Mouse (Mus musculus) liver, adult 2 months (tissue): Measurements from ENCODE around the gene Spint2. TPM values are rescaled to one million over a fixed set of nuclear protein-coding genes. Genes with fewer than 3 reads are reported as not detected.
A peak's percentile ranks its signal among the peaks of the same experiment; 100 is the strongest.

Source experiments
- DNase-seq: peaks from one replicate; pipeline ENCODE4 v3.0.0-alpha.2; 2011; ENCODE audit warnings: low read depth, low spot score; ENCODE audit errors: extremely low read depth
- H3K27ac ChIP-seq: fragments of 200-500 bp; replicated peaks from 2 replicates; pipeline ENCODE4 v1.5.1; 2012; ENCODE audit warnings: low read depth, mild to moderate bottlenecking, control low read depth, inconsistent platforms, low read length; ENCODE audit not compliant: insufficient read depth
- H3K27me3 ChIP-seq: fragments of 200-500 bp; 2 replicates; pipeline ENCODE4 v1.6.1; 2012; ENCODE audit warnings: mild to moderate bottlenecking, moderate library complexity, low read length, inconsistent platforms; ENCODE audit not compliant: control insufficient read depth, insufficient read depth
- H3K36me3 ChIP-seq: fragments of 200-500 bp; 2 replicates; pipeline ENCODE4 v1.6.1; 2012; ENCODE audit warnings: low read length, inconsistent platforms; ENCODE audit not compliant: control insufficient read depth, insufficient read depth
- H3K4me1 ChIP-seq: fragments of 200-500 bp; 2 replicates; pipeline ENCODE4 v1.6.1; 2011; ENCODE audit warnings: low read length; ENCODE audit not compliant: control insufficient read depth, insufficient read depth
- H3K4me3 ChIP-seq: fragments of 200-500 bp; 2 replicates; pipeline ENCODE4 v1.5.1; 2011; ENCODE audit warnings: low read depth, mild to moderate bottlenecking, control low read depth, low read length, moderate library complexity; ENCODE audit not compliant: insufficient read depth
- H3K79me2 ChIP-seq: fragments of 200-500 bp; 2 replicates; pipeline ENCODE4 v1.6.1; 2012; ENCODE audit warnings: inconsistent platforms, mild to moderate bottlenecking, low read length, moderate library complexity; ENCODE audit not compliant: control insufficient read depth, insufficient read depth
- H3K9ac ChIP-seq: fragments of 200-500 bp; 2 replicates; pipeline ENCODE4 v1.6.1; 2012; ENCODE audit warnings: low read depth, mild to moderate bottlenecking, control low read depth, inconsistent platforms, low read length
- CTCF ChIP-seq: fragments of 200-500 bp; IDR thresholded peaks from 2 replicates; pipeline ENCODE4 v1.5.1; 2011; ENCODE audit warnings: low read depth, low read length, control low read depth
- POLR2A ChIP-seq: fragments of 200-500 bp; IDR thresholded peaks from 2 replicates; pipeline ENCODE4 v1.6.1; 2011; ENCODE audit warnings: low read length, control low read depth; ENCODE audit not compliant: insufficient read depth; ENCODE audit errors: extremely low read depth
- WGBS: fragments of 180-500 bp; shearing (Covaris S2); methylation state at CpG from one replicate; pipeline ENCODE4 v1.1.7; 2018; 5-methylcytosine and 5-hydroxymethylcytosine counted together
- polyA plus RNA-seq: library from polyadenylated mRNA; depleted of rRNA; stranded (reverse); fragments of >200 nt; gene quantifications from 2 replicates; pipeline ENCODE4 v1.2.3, GENCODE M21; 2012; rRNA removed
- total RNA-seq: library from RNA; depleted of rRNA; stranded (reverse); fragments of >200 nt; gene quantifications from 2 replicates; pipeline ENCODE4 v1.2.3, GENCODE M21; 2014; rRNA removed

Spint2 gene
- total RNA-seq: 24.8 and 28.9 TPM in 2 replicates
- polyA plus RNA-seq: 120 and 133 TPM in 2 replicates

- H3K27ac ChIP-seq: peak within 1 kb of the TSS; percentile 91
These were observed at the start of gene Spint2 for GRCm38 (mm10) chr7:29281201-29282073. Gene Spint2 (minus strand): TSS chr7:29281912.

GRCm38 (mm10) chr7:29328984-29329383, 47.3 kb upstream of the Spint2 start:
- Histone ChIP-seq H3K4me3 (no peak overlapping the region), H3K9ac (no peak overlapping the region), H3K4me1 (no peaks in the 10 kb centered on the region), H3K36me3 (peaks cover 7% of the 10 kb centered on the region; the same call in 1 of the 2 replicates), H3K27ac (no peak overlapping the region), H3K79me2 (no peaks in the 10 kb centered on the region), H3K27me3 (no peaks in the 10 kb centered on the region)
- WGBS: 95% methylated on average over 16 of the region's 16 CpGs
- TF ChIP-seq CTCF (no peak), POLR2A (no peak)
- no peak for DNase-seq

More at GRCm38 (mm10) chr7:29281201-29282073, at the start of gene Spint2:
- under 1% methylated on average over 80 of the region's 80 CpGs for WGBS
- Histone ChIP-seq H3K36me3 (no peaks in the 10 kb centered on the region), H3K4me1 (peaks cover 4% of the 10 kb centered on the region; the same call in 1 of the 2 replicates), H3K79me2 (peaks cover 8% of the 10 kb centered on the region; the same call in 1 of the 2 replicates), H3K27me3 (no peaks in the 10 kb centered on the region), H3K9ac (peak within 1 kb of the TSS; percentile 91), H3K4me3 (peak within 1 kb of the TSS; percentile 96)
- peak; percentile 70 for DNase-seq
- TF ChIP-seq CTCF (peak; percentile 38; the same call in 1 of the 2 replicates), POLR2A (peak; percentile 78)

- H3K4me3 ChIP-seq: no peak overlapping the region
- peaks cover 7% of the 10 kb centered on the region; the same call in 1 of the 2 replicates for H3K36me3 ChIP-seq
- no peak for DNase-seq
- 83% methylated on average over 6 of the region's 6 CpGs for WGBS
- H3K79me2 ChIP-seq: no peaks in the 10 kb centered on the region
- no peak overlapping the region for H3K27ac ChIP-seq
- no peak overlapping the region for H3K9ac ChIP-seq
- H3K4me1 ChIP-seq: no peaks in the 10 kb centered on the region
- TF ChIP-seq CTCF (no peak), POLR2A (no peak)
- no peaks in the 10 kb centered on the region for H3K27me3 ChIP-seq
These were observed 45.4 kb upstream of the Spint2 start for GRCm38 (mm10) chr7:29327087-29327486.

GRCm38 (mm10) chr7:29319337-29320307, 37.9 kb upstream of the Spint2 start:
- DNase-seq: peak; percentile 36
- WGBS: 27% methylated on average over 19 of the region's 19 CpGs
- TF ChIP-seq CTCF (peak; percentile 46), POLR2A (no peak)
- H3K4me1 ChIP-seq: peaks cover 4% of the 10 kb centered on the region; the same call in 1 of the 2 replicates
- H3K4me3 ChIP-seq: no peak overlapping the region
- peaks cover 2% of the 10 kb centered on the region; the same call in 1 of the 2 replicates for H3K36me3 ChIP-seq
- H3K27ac ChIP-seq: no peak overlapping the region
- no peak overlapping the region for H3K9ac ChIP-seq
- H3K27me3 ChIP-seq: no peaks in the 10 kb centered on the region
- no peaks in the 10 kb centered on the region for H3K79me2 ChIP-seq

GRCm38 (mm10) chr7:29318115-29318911, 36.6 kb upstream of the Spint2 start:
- DNase-seq: no peak
- peaks cover 2% of the 10 kb centered on the region; the same call in 1 of the 2 replicates for H3K36me3 ChIP-seq
- no peaks in the 10 kb centered on the region for H3K79me2 ChIP-seq
- H3K27me3 ChIP-seq: no peaks in the 10 kb centered on the region
- no peak overlapping the region for H3K27ac ChIP-seq
- peaks cover 4% of the 10 kb centered on the region; the same call in 1 of the 2 replicates for H3K4me1 ChIP-seq
- 19% methylated on average over 18 of the region's 18 CpGs for WGBS
- TF ChIP-seq POLR2A (no peak), CTCF (no peak)
- H3K4me3 ChIP-seq: no peak overlapping the region
- H3K9ac ChIP-seq: no peak overlapping the region
